Mouse (Mus musculus): ENCODE measurements at regions not wholly inside any gene's neighbourhood (a gene's known extent, or its start where the extent isn't known, plus 50 kb on each side); places are given as distances from the start of the nearest gene placed in this dataset.

DNA sequence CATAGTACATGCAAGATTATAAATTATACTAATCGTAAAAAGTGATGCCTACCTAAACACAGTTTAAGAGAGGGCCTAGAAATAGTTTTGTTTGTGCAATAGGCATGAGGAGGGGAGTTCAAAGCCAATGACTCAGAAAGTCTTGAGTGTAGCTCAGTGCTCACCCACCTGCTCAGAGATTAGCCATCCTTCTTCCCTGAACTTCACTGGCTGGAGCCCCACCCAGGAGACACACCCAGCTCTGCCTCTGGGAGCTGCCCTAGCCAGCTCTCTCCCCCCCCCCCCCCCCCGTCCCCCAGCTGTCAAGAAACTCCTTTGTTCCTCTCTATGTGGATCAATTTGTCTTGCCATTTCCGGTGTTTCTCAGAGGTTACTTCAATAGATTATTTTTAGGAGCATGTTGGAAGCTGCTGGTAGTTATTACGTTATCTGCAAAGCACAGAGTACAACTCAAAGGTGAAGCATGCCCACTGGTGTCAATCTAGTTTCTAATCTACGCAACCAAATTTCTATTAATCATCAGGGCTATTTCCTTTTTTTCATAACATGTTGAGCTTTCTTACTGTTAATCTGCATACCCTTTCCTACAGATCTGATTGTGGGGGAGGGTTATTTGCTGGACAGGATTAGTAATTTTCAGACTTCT, 68.3 kb upstream of the Nrip1 start:
- TF ChIP-seq GATA1 (IDR thresholded peaks at IDR 0.05; ENCODE audit: low read length) = peak; percentile 64

DNA sequence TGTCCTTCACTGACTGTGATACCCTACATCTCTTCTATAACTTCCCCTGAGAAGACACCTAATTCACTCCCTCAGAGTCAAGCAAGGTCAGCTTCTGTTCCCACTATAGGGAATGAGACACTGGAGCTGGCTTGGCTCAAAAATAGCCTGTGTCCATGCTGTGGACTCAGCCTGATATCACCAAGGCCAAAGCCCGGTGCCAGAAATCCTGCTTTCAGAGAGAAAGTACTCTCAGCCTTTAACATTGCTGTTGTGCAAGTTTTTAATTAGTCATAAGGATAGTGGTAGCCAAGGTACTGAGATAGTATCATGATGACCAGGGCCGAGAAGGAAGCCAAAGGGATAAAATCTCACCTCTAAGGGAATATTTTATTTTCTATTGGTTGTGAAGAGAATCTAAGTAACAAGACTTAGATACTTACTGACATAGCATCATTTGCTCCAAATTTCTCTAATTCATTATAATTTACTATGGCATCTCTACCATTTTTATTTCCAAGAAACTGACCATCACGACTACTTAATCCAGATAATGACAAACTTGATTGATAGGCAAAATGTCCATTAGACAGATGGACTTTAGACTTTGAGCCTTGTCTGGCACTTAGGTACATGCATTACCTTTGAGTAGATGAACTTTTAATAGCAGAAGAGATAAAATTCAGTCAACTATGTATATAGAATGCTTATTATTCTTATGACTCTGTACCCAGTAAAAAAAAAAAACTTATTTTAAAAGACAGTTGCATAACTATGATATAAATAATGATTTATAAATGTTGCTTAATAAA, 64.7 kb upstream of the Nrip1 start:
- TF ChIP-seq GATA1 (IDR thresholded peaks at IDR 0.05; ENCODE audit: low read length) = no peak

DNA sequence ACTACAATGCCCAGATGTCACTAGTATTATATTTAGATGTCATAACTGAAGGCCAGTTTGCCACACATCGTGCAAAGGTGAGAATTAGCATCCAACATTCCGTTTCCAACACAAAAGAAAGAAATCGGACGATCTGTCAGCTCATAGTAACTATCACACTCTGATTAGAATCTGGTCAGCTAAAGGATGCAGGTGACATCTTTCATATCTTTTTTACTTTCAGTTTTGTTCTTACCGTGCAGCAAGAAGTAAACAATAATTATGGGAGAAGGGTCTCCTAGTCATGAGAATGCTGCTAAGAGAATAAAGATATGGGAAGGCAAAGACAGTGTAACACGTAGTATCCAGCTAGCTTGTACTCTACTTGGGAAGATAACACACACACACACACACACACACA, 62.7 kb upstream of the Nrip1 start:
- no peak for TF ChIP-seq GATA1 (IDR thresholded peaks at IDR 0.05; ENCODE audit: low read length)

- TF ChIP-seq GATA1 (IDR thresholded peaks at IDR 0.05; ENCODE audit: low read length) = no peak
These were observed 59.6 kb upstream of the Nrip1 start for GRCm38 (mm10) chr16:76433076-76433825.

DNA sequence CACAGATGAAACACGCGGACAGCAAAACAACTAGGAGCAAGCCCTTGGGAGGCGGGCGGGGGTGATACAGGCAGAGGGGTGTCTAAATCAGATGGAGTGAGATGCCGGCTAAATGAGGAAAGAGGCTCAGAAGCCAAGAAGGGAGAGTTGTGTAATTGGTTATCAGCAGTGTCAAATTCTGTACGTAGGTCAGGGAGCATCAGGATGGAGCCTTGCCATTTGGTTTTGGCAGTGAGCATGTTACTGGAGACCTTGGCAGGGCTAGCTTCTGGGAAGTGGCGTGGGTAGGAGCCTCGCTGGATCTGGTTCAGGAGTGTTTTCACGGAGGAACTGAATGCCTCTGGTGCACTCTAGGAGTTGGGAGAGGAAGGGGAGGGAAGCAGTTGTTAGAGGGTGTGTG, 58.7 kb upstream of the Nrip1 start:
- no peak for TF ChIP-seq GATA1 (IDR thresholded peaks at IDR 0.05; ENCODE audit: low read length)

DNA sequence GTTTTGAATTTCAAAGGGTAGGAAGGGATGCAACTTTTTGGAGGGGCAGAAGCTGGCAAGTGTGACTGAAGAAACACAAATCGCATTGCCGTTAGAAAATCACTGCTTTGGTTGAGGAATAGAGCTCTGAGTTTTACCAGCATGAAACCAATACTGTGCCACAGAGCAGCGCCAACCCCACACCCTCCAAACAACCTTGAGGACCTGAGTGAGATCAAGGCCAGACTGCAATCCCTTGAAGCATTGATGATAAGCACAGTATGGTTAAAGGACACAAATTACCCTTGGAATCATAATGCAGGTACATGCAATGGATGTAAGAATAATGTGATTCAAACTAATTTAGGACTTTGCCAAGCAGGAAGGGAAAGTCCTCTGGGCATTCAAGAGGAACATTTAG, 55.5 kb upstream of the Nrip1 start:
- TF ChIP-seq GATA1 (IDR thresholded peaks at IDR 0.05; ENCODE audit: low read length) = no peak

DNA sequence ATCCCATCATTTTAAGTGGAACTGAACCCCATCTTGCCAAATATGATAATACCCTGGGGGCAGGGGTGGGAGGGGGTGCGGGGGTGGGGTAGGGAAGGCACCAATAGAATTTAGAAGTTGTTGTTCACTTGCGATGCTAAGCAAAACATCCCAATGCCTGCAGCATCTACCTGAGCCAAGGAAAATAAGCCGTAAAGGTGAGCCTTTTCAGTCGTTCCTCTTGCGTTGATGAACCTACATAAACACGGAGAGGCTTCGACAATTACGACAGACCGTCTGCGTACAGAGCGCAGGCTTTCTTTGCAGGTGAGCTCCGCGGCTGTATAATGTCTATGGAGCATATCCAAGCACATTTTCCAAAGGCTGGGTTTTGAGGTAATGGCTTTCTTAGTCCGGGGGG, 50.3 kb upstream of the Nrip1 start:
- TF ChIP-seq GATA1 (IDR thresholded peaks at IDR 0.05; ENCODE audit: low read length) = no peak
